Mouse (Mus musculus) ovary, postnatal 14 days (tissue): Measurements from ENCODE around the gene Sipa1l1.

Experiments
- DNase-seq: peaks from one replicate; pipeline ENCODE4 v3.0.0; 2022; ENCODE audit warnings: low spot score

The Sipa1l1 gene

DNA sequence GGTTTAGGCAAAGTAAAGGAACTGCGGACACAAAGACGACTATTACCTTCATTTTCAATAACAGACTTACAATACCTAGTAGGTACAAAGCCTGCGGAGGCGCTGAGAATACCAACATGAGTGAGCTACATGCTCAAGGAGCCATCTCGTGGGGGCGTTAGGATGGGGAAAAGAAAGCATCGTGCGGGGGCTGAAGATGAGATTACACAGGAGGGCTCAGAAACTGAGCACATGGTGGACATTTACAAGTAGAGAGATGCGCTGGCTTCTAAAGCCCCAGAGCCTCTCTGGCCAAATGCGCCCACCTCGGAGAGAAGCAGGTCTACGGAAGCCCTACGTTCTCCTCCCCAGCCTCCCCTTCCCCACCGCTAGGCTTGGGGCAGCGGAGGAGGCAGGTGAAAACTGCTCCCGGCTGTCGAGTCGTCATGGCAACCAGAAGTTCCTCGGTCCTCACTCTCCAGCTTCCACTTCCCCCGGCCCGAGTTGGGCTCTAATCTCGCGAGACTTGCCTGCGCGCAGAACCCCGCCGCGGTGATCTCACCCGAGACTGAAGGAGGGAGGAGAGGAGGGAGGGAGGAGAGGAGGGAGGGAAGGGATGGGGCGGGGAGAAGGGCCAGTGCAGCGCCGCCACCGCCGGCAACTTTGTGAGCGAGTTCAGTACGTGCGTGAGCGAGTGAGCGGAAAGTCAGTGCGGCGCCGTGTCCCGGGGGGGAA lies at the start of gene Sipa1l1:
Gene Sipa1l1, plus strand, starts transcription at position 501 of the 714 bp plus-strand sequence.
- DNase-seq, result peak; percentile 93

DNA sequence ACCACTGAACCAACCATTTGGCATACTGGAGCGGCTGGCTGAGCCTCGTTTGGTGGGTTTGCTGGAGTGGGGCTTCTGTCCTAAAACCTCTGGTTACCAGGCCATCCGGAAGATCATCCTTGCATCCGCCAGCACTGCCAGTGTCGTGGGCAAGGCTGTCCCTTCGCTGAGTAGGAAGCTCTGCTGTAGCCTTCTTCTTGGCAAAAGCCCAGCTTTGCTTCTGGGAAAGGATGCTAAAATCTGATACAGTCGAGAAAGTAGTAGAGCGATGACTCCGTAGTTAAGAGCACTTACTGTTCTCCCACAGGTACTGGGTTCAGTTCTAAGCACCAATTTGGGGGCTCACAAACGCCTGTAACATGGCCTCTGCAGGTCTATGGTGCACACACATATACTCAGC lies 47.2 kb upstream of the Sipa1l1 start:
- DNase-seq, result no peak

DNA sequence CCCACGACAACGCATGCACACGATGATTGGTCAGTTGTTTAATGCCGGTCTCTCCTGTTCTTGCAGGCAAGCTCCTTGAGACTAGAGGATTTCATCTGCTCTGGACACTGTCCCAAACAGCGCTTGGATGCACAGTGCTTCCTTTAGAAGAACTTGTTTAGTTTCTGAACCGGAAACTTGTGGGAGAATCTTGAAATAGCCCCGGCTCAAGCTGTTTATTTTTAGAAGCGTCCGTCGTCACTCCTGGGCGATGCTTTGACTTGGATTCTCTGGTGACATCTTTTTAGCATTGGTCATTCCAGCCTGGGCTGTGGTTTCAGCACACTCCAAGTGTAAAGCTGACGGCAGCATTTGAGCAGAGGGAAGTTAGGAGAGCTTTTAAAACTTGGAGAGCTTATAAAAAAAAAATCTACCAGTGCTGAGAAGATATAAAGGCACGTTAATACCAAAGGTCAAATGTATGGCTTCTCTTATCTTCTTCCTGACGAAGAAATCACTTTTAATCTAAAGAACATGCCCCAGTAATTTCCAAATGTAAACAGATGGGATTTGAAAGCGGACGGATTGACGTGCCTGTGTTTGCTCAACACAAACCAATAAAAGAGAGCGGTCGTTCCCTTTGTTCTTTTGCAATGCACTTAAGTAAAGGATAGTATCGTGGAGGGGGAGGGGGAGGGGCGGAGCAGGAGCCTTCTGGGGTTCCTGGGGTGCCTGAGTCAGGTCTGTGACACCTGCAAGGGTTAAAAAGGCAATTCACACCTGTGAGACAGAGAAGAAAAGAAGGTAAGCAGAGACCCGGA lies 46.5 kb upstream of the Sipa1l1 start:
- DNase-seq, result no peak

DNA sequence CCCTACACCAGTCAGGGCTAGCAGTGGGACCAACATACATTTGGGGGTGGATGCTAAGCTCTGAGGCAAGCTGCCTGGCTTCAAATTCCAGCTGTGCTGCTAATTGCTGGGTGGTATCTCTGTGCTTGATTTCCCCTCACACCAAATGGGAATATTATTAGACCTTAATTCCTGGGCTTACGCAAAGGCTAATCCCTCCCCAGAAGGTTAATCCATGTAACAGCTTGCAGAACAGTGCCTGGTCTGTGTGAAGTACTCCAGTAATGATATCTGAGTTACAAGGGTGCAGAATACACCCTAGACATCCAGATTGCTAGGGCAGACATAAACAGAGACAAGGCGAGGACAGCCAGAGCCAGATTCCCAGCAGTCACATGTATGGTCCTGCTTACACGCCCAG lies 42.3 kb upstream of the Sipa1l1 start:
- DNase-seq, result no peak

DNA sequence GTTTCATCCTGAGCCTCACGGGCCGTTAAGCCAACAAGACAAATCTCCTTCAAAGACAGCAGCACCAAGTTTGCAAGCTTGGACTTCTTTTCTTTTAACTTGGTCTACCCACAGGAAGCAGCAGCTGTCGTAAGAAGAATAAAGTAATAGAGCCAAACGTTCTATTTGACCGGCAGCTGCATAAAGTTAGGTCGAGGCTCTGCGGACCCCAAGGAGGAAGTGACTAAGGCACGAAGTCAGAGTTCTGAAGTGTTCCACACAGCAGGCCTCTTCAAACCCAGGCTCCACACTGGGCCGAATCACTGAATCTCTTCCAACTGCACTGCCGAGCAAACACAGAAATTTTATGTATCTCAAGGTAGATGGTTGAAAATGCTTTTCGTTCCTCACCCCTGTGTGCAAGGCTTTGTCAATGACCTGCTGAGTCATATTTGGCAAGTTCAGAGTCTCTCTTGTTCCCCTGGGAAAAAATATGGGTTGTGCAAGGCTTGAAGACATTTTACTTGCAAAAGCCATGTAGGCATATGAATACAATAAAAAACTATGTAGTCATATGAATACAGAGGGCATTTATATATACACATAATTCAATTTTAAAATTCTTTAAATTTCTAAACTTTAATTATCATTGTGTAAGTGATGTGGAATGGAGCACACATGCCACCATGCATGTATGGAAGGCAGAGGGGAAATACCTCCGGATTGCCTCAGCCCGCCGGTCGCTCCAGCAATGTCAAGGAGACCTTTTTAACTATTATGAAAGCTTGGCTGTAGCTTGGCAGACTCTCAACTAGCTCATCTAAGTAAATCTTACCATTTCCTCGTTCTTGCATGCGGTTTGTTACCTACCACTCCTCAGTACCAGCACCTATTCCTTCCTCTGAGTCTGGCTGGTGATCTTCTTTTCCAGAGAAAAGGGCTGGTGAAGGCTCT lies 29.6 kb upstream of the Sipa1l1 start:
- DNase-seq, result no peak

DNA sequence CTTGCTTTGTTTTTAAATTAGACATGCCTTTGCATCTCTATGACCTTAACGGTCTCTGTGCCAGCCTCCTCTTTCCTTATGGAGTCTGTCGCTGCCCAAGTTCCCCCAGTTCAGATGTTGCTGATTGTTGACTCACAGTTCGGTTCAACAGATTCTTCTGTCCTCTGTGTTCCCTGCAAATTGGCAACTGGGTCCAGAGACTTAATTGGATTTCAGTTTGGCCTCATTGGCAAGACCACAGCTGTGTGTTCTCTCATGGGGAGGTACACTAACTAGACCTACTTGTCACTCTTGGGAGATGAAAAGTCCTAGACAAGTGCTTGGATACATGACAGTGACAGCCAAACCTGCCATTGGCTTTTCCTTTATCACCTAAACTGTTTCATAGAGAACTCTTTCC lies 25.7 kb upstream of the Sipa1l1 start:
- no peak for DNase-seq

DNA sequence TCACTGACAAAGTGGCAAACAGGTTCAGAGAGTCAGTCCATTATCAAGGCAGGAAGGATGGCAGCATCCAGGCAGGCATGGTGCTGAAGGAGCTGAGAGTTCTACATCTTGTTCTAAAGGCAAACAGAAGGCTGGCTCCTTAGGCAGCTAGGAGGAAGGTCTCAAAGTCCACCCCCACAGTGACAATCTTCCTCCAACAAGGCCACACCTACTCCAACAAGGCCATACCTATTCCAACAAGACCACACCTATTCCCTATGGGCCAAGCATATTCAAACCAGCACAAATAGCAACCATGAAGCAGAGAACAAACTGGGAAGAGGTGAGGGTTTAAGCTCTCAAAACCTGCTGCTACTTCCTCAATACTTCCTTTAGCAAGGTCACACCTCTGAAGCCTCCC lies 23.9 kb upstream of the Sipa1l1 start:
- DNase-seq, result no peak

DNA sequence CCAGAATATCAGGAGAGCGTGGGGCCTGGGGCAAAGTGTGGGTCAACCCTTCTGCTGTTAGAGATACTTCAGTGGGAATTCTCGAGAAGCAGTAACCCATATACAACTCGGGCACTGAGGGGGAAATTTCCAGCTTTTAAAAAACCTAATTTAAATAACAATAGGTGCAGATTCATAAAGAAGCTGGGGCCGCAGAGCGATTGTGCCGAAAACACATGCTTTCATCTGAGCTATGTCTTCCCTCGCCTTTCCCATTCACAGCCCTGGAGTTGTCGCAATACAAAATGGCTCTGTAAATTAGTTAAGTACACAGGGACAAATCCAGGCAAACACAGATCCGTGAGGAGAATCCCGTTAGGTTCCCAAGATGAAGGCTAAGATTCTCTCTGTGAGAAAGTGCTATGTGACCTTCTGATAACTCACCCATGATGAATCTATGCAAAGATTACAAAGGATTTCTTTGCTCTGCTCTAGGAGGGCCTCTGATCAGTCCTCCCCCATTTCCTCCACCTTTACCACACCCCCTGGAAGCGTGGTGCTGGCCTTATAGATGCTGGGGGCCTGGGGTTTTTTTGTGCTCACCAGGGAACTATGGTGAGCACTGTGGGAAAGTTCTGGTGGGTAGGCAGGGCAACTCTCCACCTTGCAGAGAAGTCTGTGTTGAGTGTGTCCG lies 22.0 kb upstream of the Sipa1l1 start:
- no peak for DNase-seq

DNA sequence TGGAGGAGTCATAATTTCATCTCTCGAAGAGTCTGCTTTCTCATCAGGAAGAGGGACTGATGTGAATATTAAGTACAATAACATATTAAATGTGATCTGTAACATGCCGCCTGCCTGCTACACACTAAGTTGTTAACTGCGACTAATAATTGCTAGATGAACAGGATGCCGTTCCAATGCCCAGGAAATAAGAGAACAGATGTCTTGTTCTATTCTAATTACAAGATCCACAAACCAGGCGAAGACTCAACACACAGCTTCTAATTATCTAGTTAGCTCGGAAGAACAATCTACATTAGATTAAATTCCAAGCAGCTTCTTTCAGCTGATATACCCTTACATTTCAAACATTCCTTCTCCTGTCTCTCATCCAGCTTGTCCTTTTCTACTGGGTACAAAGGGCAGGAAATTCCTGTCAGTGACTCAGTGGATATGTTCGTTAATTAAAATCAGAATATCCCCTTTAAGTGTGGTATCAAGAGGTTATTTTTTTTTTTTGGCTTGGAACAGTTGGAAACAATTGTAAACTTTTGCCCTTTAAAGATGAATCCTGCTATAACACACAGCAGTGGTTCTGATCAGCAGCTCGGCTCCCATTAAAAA lies 20.7 kb upstream of the Sipa1l1 start:
- DNase-seq, result no peak

DNA sequence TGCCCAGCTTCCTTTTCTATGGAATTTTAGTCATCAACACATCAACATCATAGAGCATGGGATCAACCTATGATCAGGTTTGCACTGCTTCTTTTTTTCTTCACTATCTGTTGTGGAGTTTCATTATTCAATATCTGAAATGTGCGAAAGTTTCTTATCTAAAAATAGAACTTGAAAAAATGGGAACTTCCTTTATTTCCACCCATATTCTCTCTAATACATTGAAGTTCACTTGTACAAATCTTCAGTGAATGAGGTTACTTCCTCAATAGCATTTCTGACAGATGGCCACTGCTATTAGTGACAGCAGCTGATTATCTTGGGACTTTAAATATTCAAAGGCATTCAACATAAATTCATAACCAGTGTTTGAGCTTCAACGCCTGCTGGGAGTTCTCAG lies 18.1 kb upstream of the Sipa1l1 start:
- no peak for DNase-seq

DNA sequence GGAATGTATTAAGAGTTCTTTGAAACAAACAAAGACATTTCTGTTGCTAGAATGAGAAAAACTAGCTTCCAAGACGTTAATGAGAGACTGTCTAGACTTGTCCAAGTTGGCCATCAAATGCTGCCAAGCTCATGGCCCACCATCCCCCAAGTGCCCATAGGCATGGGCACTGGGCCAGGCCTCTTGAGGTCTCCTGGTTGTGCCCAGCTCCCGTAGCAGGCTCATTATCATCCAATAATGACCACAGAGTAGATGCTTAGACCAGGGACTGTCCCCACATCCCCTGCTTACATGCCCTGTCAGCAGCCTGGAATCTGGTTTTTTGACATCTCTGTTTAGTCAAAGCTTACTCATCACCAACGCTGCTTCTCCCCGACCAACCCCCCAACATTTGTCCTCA lies 14.6 kb upstream of the Sipa1l1 start:
- DNase-seq, result no peak

DNA sequence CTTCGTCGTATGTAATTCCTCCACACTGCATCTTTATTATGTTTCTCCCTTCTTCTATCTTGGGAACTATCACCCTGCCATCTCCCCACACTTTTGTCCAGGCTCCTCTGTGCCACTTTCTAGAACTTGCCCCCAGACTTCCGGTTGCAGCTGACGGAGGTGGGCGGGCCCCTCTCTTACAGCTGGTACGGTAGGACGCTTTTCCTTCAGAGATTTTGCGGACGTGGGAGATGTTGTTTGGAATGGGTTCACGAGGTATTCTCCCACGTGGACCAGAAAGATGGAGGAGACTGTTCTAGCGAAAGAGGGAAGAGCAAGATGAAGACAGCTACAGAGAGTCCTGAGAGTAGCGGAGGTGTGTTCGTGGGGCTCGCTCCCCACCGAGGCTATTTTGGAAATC lies 10.6 kb upstream of the Sipa1l1 start:
- no peak for DNase-seq

DNA sequence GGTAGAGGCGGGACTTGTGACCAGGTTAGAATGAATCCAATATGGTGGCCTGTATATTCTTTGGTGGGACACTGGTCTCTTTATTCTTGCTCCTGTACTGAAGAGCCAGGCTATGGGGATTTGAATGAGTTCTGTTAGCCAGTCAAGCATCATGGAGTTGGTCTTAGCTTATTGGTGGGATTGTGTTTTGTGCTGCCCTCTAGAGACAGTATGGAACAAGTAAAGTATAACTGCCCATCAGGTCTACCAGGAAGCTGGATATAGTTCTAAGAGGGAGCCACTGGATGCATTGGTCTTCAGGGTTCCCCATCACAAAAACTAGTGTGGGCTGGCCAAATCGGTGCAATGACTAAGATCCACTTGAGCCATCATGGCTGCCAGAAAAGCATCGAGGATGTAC lies 9.7 kb upstream of the Sipa1l1 start:
- no peak for DNase-seq

DNA sequence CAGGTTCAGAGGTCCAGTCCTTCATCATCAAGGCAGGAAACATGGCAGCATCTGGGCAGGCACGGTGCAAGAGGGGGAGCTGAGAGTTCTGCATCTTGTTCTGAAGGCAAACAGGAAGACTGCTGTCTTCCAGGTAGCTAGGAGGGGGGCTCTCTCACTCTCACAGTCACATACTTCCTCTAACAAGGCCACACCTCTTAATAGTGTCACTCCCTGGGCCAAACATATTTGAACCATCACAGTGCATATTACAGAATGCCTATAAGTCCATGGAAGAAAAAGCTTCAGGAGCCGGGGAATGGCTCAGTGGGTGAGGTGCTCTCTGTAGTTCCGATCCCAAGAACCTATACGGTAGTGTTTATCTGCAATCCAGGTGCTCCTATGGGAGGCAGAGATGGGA lies 3.5 kb upstream of the Sipa1l1 start:
- DNase-seq, result no peak

DNA sequence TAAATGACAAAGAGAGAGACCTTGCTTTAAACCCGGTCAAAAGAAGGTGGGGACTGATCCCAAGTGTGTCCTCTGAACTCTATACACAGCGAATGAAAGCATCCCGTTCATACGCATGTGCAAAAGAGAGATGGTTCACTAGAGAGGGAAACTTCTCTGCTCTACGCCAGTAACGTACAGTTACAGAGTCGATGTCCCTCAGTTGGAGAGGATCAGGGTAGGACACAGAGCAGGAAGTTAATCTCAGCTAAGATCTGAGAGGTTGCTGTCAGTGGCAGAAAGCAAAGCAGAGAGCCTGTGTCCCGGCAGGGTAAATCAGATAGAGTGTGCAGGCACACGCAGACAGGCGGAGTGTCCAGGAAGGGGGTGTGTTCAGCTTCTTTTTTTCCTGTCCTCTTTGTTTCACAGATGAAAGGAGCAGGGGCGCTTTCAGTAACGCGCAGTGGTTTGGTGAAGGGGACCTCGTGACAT lies 3.0 kb upstream of the Sipa1l1 start:
- DNase-seq, result no peak

DNA sequence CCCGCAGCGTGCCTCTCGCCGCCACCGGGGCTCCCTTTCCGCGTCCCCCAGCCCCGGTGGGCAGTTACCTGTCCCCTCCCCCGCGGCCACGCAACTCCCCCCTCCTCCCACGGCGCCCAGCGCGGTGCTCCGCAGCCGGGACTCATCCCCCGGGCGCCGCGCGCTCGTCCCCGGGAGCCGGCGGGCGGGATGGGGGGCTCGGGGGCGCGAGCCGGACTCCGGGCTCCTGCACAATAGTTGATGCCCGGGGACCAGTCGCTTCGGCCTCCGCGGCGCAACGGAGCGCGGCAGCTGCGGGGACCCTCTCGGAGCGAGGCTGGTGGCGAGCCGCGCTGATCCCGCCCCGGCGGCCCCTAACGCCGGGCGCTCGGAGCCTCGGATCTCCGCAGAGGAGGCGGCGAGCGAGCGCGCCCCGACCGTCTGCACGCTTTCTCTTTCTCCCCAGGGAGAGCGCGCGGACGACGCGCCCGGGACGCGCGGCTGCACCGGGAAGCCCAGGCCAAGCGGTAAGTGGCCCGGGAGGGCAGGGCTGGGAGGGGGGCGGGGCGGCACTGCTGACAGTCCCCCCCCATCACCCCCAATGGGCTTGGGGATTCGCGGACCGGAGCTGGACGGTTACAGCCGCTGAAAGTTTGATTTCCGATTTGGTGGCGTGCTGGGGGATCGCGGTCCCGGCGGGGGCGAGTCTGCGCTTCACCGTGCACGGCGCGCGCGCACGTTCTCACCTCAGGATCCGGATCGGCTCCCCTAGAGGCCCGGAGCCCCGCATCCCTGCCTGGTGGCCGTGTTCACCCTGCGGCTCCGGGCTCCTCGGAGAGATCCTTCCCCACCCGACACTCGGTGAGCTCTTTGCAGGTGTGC lies 681 bp downstream of the Sipa1l1 start:
- peak; percentile 50 for DNase-seq

DNA sequence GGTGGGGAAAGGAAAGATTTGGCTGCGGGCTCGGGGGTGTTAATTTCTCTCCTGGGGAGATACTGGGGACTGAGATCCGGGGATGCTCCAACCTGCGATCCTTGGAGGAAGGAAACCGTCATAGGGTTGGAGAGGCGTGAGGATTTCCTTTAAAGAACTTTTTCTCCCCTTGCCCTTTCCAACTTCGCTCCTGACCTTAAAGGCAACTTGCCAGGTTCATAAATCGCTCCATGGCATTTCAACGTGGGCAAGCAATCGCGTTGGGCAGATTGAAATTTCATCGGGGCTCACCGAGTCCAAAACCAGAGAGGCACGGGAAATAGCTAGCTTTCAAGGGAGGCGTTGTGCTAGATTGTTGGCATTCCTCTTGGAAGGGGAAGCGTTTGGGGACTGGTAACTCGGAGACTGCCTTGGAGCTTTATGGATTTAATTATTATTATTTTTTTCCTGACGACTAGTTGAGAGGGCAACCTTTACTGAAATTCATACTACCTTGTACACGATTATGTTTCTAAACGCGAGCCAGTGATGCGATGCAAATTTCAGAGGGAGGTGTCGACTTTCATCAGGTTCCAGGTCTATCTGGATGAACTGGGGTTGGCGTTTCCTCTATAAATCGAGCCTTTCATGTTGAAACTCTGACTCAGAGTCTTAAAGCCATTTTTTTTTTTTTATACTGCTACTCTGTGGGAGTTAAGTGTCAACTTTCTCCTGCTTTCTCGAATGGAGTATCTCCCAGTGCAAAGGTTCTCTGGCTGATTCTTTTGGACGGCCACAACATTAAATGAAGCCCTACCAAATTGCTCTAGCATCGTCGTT lies 1.6 kb downstream of the Sipa1l1 start:
- peak; percentile 27 for DNase-seq

DNA sequence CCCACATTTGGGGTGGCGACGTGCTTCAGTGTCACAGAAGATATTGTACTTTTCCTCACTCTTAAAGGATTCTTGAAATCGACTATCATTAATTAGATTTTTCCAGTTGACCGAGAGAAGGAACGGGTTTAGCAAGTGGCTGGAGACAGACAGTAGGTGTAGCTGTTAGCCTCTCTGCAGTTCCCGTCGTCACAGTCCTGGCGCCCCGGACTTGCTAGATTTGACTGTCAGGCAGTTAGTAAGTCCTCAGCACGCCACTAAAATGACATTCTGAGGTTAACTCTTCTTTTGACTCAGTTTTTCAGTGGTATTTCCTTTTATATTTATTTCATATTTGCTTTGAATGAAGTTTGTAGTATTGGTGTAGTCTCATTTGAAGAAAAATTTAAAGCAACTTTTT lies 2.5 kb downstream of the Sipa1l1 start:
- DNase-seq, result no peak

DNA sequence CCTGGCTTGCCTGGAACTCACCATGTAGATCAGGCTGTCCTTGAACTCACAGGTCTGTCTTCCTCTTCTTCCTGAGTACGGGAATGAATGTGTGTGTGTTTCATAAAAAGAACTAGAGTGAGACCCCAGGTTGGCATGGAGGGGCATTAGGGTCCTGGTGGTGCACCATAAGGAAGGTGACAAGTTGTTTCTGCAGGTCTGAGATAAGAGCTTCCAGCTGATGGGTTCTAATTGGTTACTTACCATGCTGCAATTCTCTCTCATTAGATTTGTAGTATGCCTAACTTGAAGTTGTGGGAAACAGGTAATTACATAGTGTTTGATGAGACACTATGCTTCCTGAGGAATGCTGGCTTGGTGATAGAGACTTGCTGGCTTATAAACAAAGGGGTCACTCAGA lies 4.5 kb downstream of the Sipa1l1 start:
- no peak for DNase-seq

DNA sequence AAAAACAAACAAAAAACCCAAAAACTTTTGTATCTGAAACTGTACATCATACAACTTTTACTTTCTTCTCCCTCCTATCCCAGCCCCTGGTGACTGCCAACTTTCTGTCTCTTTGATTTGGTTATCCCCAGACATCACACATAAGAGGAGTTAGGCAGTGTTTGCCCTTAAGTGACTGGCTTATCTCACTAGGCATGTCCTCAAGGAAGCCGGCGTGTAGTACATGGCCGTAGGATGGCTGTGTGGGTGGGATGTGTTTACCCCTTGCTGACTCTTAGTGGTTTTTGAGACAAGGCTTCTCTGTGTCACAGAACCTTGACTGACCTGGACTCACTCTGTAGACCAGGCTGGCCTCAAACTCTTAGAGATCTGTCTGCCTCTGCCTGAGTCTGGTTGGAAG lies 6.6 kb downstream of the Sipa1l1 start:
- no peak for DNase-seq
